Mouse (Mus musculus): ENCODE data around the gene T2.

DNA sequence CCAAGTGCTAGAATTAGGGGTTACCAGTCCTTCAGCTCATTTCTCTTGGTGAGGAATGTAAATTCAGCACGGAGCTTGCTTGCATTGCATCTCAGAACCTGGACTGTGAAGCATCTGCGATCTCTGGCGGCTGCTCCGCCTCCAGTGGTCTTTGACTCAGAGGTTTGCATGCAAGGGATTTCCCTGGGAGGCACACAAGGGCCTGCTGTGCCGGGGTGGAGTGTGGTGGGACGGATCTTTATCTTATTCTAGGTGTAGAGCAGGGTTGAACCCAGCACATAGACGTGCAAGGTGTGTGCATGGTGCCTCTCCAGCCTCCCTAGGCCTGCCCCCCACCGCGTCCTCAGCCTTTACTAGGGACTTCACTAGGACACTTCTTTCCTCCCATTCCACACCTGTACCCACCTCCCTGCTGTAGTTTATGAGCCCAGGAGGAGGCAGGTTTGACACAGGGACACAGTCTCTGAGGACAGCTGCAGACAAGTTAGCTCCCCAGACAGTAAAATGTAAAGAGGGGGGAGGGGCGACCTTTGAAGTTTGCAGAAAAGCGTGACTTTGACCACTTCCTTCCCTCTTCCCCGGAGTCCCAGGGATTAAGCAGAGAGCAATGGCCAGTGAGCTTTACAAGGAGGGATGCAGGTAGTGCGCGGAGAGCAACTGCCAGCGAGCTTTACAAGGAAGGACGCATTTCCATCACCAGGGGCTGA lies 53.0 kb downstream of the T2 start:
- no peak for TF ChIP-seq POLR2A (IDR thresholded peaks at IDR 0.05; ENCODE audit: borderline replicate concordance, low read depth, low read length)
- TF ChIP-seq CTCF (IDR thresholded peaks at IDR 0.05; ENCODE audit: low read depth, low read length), result no peak
